Mouse (Mus musculus): ENCODE measurements around the gene Abl2.

GRCm38 (mm10) chr1:156543999-156544398, 14.6 kb upstream of the Abl2 start:
- TF ChIP-seq POLR2A (IDR thresholded peaks at IDR 0.05; ENCODE audit: borderline replicate concordance, insufficient read depth, low read length) (no peak), CTCF (IDR thresholded peaks at IDR 0.05; ENCODE audit: borderline replicate concordance, insufficient read depth, low read depth, low read length) (no peak)
